Mouse (Mus musculus): ENCODE measurements around the gene U2af1l4. TPM values are rescaled to one million over a fixed set of nuclear protein-coding genes. Genes with fewer than 3 reads are reported as not detected.

Gene U2af1l4
- polyA plus RNA-seq, 1 experiment = 31.6 TPM

GRCm38 (mm10) chr7:30590927-30591604 lies 28.0 kb downstream of the U2af1l4 start:
- no peak overlapping the region for H3K27ac ChIP-seq (ENCODE audit: insufficient read depth, low read length)
- TF ChIP-seq CTCF (IDR thresholded peaks at IDR 0.05; ENCODE audit: extremely low read depth, insufficient read depth, insufficient read length, insufficient replicate concordance) (no peak), POLR2A (IDR thresholded peaks at IDR 0.05; ENCODE audit: low read depth, low read length) (no peak)
- 89% methylated on average over 9 of the region's 9 CpGs for WGBS

GRCm38 (mm10) chr7:30591605-30591951 lies 28.5 kb downstream of the U2af1l4 start:
- H3K27me3 ChIP-seq (ENCODE audit: control insufficient read depth, insufficient read depth, low read length) = no peaks in the 10 kb centered on the region
- TF ChIP-seq POLR2A (IDR thresholded peaks at IDR 0.05; ENCODE audit: low read depth, low read length) (no peak), CTCF (IDR thresholded peaks at IDR 0.05; ENCODE audit: extremely low read depth, insufficient read depth, insufficient read length, insufficient replicate concordance) (no peak)
- no peak for DNase-seq (ENCODE audit: low read depth in 1 of 2, low spot score in 2 of 2)
- H3K36me3 ChIP-seq (ENCODE audit: control insufficient read depth, insufficient read depth, low read length) = peaks cover 2% of the 10 kb centered on the region; the same call in 1 of the 2 replicates
- peaks cover 17% of the 10 kb centered on the region for H3K4me1 ChIP-seq (ENCODE audit: control insufficient read depth, insufficient read depth, insufficient read length)
- 92% methylated on average over 4 of the region's 4 CpGs for WGBS
- no peak overlapping the region for H3K4me3 ChIP-seq (ENCODE audit: extremely low read depth, insufficient read depth, insufficient read length)
- H3K27ac ChIP-seq (ENCODE audit: insufficient read depth, low read length) = no peak overlapping the region

More at GRCm38 (mm10) chr7:30590927-30591604, 28.0 kb downstream of the U2af1l4 start:
- DNase-seq (ENCODE audit: low read depth in 1 of 2, low spot score in 2 of 2) = no peak
- H3K27me3 ChIP-seq (ENCODE audit: control insufficient read depth, insufficient read depth, low read length) = no peaks in the 10 kb centered on the region
- peaks cover 4% of the 10 kb centered on the region; the same call in 1 of the 2 replicates for H3K36me3 ChIP-seq (ENCODE audit: control insufficient read depth, insufficient read depth, low read length)
- H3K4me3 ChIP-seq (ENCODE audit: extremely low read depth, insufficient read depth, insufficient read length) = no peak overlapping the region
- peaks cover 17% of the 10 kb centered on the region for H3K4me1 ChIP-seq (ENCODE audit: control insufficient read depth, insufficient read depth, insufficient read length)

GRCm38 (mm10) chr7:30592772-30593423 lies 29.8 kb downstream of the U2af1l4 start:
- Histone ChIP-seq H3K4me1 (ENCODE audit: control insufficient read depth, insufficient read depth, insufficient read length) (peaks cover 15% of the 10 kb centered on the region), H3K4me3 (ENCODE audit: extremely low read depth, insufficient read depth, insufficient read length) (no peak overlapping the region; the same call in 1 of the 2 replicates), H3K36me3 (ENCODE audit: control insufficient read depth, insufficient read depth, low read length) (no peaks in the 10 kb centered on the region), H3K27me3 (ENCODE audit: control insufficient read depth, insufficient read depth, low read length) (no peaks in the 10 kb centered on the region), H3K27ac (ENCODE audit: insufficient read depth, low read length) (peak overlapping the region; percentile 24; the same call in 1 of the 2 replicates)
- WGBS = 47% methylated on average over 5 of the region's 5 CpGs
- TF ChIP-seq CTCF (IDR thresholded peaks at IDR 0.05; ENCODE audit: extremely low read depth, insufficient read depth, insufficient read length, insufficient replicate concordance) (no peak), POLR2A (IDR thresholded peaks at IDR 0.05; ENCODE audit: low read depth, low read length) (no peak)
- DNase-seq (ENCODE audit: low read depth in 1 of 2, low spot score in 2 of 2) = no peak

DNA sequence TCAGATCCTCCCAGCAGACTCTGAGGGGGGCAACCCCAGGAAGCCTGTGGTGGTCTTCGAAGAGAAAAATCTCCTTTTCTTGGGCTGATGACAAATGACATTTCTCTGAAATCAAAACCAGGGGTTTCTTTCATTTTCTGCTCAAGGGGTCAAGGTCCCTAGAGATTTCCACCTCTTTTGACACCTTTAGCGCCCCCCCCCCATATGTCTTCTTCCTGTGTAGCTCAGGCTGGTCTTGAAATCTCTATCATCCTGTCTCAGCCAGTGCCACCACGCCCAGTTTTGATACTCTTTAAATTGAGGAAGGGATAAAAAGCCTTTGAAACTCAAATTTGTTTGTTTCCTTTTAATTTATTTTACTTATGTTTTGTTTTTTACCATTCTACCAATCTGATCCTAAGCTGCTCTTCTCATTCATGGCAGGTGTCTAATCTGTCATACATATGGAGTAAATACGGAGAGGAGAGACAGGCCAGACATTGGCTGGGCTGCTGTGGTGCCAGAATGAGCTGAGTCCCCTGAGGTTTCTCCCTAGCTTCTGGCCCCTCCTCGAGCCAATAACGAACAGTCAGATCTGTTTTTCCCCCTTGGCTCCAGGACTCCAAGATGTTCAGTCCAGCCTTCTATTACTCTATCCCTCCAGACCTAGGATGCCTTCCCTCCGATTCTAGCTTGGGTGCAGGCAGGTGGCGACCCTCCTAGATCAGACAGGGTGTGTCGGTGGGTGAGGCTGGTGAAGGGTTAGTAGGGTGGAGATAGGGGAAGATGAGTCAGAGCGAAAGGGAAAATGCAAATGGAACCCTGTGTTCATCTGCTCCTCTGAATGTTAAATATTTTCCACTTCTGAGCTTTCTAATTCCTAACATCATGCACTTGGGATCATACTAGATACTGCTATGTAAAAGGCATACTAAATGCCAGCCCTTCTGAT lies 30.7 kb downstream of the U2af1l4 start:
- TF ChIP-seq POLR2A (IDR thresholded peaks at IDR 0.05; ENCODE audit: low read depth, low read length) = no peak
- no peak for TF ChIP-seq CTCF (IDR thresholded peaks at IDR 0.05; ENCODE audit: extremely low read depth, insufficient read depth, insufficient read length, insufficient replicate concordance)
- Histone ChIP-seq H3K36me3 (ENCODE audit: control insufficient read depth, insufficient read depth, low read length) (no peaks in the 10 kb centered on the region), H3K27me3 (ENCODE audit: control insufficient read depth, insufficient read depth, low read length) (no peaks in the 10 kb centered on the region), H3K27ac (ENCODE audit: insufficient read depth, low read length) (peak overlapping the region; percentile 80), H3K4me3 (ENCODE audit: extremely low read depth, insufficient read depth, insufficient read length) (no peak overlapping the region), H3K4me1 (ENCODE audit: control insufficient read depth, insufficient read depth, insufficient read length) (peaks cover 15% of the 10 kb centered on the region)
- DNase-seq (ENCODE audit: low read depth in 1 of 2, low spot score in 2 of 2) = no peak
- 62% methylated on average over 10 of the region's 10 CpGs for WGBS

- Histone ChIP-seq H3K27me3 (ENCODE audit: control insufficient read depth, insufficient read depth, low read length) (no peaks in the 10 kb centered on the region), H3K4me1 (ENCODE audit: control insufficient read depth, insufficient read depth, insufficient read length) (peaks cover 14% of the 10 kb centered on the region), H3K4me3 (ENCODE audit: extremely low read depth, insufficient read depth, insufficient read length) (no peak overlapping the region), H3K27ac (ENCODE audit: insufficient read depth, low read length) (peak overlapping the region; percentile 57), H3K36me3 (ENCODE audit: control insufficient read depth, insufficient read depth, low read length) (no peaks in the 10 kb centered on the region)
- WGBS = 45% methylated on average over 4 of the region's 4 CpGs
- no peak for TF ChIP-seq POLR2A (IDR thresholded peaks at IDR 0.05; ENCODE audit: low read depth, low read length)
- TF ChIP-seq CTCF (IDR thresholded peaks at IDR 0.05; ENCODE audit: extremely low read depth, insufficient read depth, insufficient read length, insufficient replicate concordance) = no peak
- no peak for DNase-seq (ENCODE audit: low read depth in 1 of 2, low spot score in 2 of 2)
These were observed 31.5 kb downstream of the U2af1l4 start for GRCm38 (mm10) chr7:30594510-30595024.

GRCm38 (mm10) chr7:30596093-30596492 lies 33.0 kb downstream of the U2af1l4 start:
- H3K4me1 ChIP-seq (ENCODE audit: control insufficient read depth, insufficient read depth, insufficient read length) = peaks cover 10% of the 10 kb centered on the region; the same call in 1 of the 2 replicates
- DNase-seq (ENCODE audit: low read depth in 1 of 2, low spot score in 2 of 2) = no peak
- H3K4me3 ChIP-seq (ENCODE audit: extremely low read depth, insufficient read depth, insufficient read length) = no peak overlapping the region
- no peaks in the 10 kb centered on the region for H3K27me3 ChIP-seq (ENCODE audit: control insufficient read depth, insufficient read depth, low read length)
- TF ChIP-seq POLR2A (IDR thresholded peaks at IDR 0.05; ENCODE audit: low read depth, low read length) (no peak), CTCF (IDR thresholded peaks at IDR 0.05; ENCODE audit: extremely low read depth, insufficient read depth, insufficient read length, insufficient replicate concordance) (no peak)
- no peak overlapping the region for H3K27ac ChIP-seq (ENCODE audit: insufficient read depth, low read length)
- H3K36me3 ChIP-seq (ENCODE audit: control insufficient read depth, insufficient read depth, low read length) = no peaks in the 10 kb centered on the region
- WGBS = 81% methylated on average over 5 of the region's 5 CpGs
